Mouse (Mus musculus) embryonic facial prominence, embryonic 14.5 days (tissue): ENCODE measurements at regions not wholly inside any gene's neighbourhood (a gene's known extent, or its start where the extent isn't known, plus 50 kb on each side); places are given as distances from the start of the nearest gene placed in this dataset.

Source experiments
- ATAC-seq: fragments of 200-750 bp; cut with Nextera tagmentation; 2 replicates; pipeline ENCODE4 v1.8.0; 2017; ENCODE audit warnings: low read depth, moderate number of reproducible peaks, moderate TSS enrichment
- DNase-seq: peaks from one replicate; pipeline ENCODE4 v3.0.0-alpha.2; 2015; ENCODE audit warnings: low spot score
- H3K27ac ChIP-seq: fragments of 300-500 bp; sonication (generic); replicated peaks from 2 replicates; pipeline ENCODE4 v1.5.1; 2014; ENCODE audit warnings: low read depth, mild to moderate bottlenecking, low read length, moderate library complexity
- H3K27me3 ChIP-seq: fragments of 300-500 bp; sonication (generic); replicated peaks from 2 replicates; pipeline ENCODE4 v1.6.1; 2014; ENCODE audit warnings: low read length; ENCODE audit not compliant: control insufficient read depth, insufficient read depth
- H3K36me3 ChIP-seq: fragments of 300-500 bp; sonication (generic); 2 replicates; pipeline ENCODE4 v1.6.1; 2014; ENCODE audit warnings: low read length, mixed read lengths; ENCODE audit not compliant: control insufficient read depth, insufficient read depth
- H3K4me1 ChIP-seq: fragments of 300-500 bp; sonication (generic); 2 replicates; pipeline ENCODE4 v1.6.1; 2014; ENCODE audit warnings: antibody characterized with exemption, low read length; ENCODE audit not compliant: control insufficient read depth, insufficient read depth
- H3K4me2 ChIP-seq: fragments of 300-500 bp; sonication (generic); 2 replicates; pipeline ENCODE4 v1.6.1; 2014; ENCODE audit warnings: low read depth, mild to moderate bottlenecking, low read length, moderate library complexity, mixed read lengths
- H3K4me3 ChIP-seq: fragments of 300-500 bp; sonication (generic); 2 replicates; pipeline ENCODE4 v1.5.1; 2014; ENCODE audit warnings: low read depth, mild to moderate bottlenecking, low read length
- H3K9ac ChIP-seq: fragments of 300-500 bp; sonication (generic); 2 replicates; pipeline ENCODE4 v1.6.1; 2014; ENCODE audit warnings: low read depth, mild to moderate bottlenecking, low read length, moderate library complexity, mixed read lengths
- H3K9me3 ChIP-seq: fragments of 300-500 bp; sonication (generic); 2 replicates; pipeline ENCODE4 v1.6.1; 2016; ENCODE audit warnings: low read length; ENCODE audit not compliant: control insufficient read depth
- whole genome bisulfite sequencing: fragments of 180-500 bp; shearing (Covaris S2); extraction: QIAGEN DNeasy Blood & Tissue Kit; methylation state at CpG from one replicate; pipeline ENCODE4 v1.1.7; 2014; 5-methylcytosine and 5-hydroxymethylcytosine counted together

- Histone ChIP-seq H3K36me3 (no peaks in the 10 kb centered on the region), H3K27me3 (peaks cover 6% of the 10 kb centered on the region; the same call in 1 of the 2 replicates), H3K4me2 (peak overlapping the region; percentile 70; the same call in 1 of the 2 replicates), H3K9ac (no peak overlapping the region), H3K4me1 (peaks cover 21% of the 10 kb centered on the region), H3K27ac (peak overlapping the region; percentile 46), H3K9me3 (no peaks in the 10 kb centered on the region), H3K4me3 (no peak overlapping the region)
- WGBS: 20% methylated on average over 8 of the region's 8 CpGs
- DNase-seq: peak; percentile 29
- ATAC-seq: no peak
Measured at GRCm38 (mm10) chr7:37362879-37363278, 410.6 kb downstream of the Zfp536 start.

GRCm38 (mm10) chr7:37363629-37364175 is 409.7 kb downstream of the Zfp536 start:
- H3K27me3 ChIP-seq: peaks cover 6% of the 10 kb centered on the region; the same call in 1 of the 2 replicates
- 6% methylated on average over 10 of the region's 10 CpGs for WGBS
- H3K27ac ChIP-seq: peak overlapping the region; percentile 46; the same call in 1 of the 2 replicates
- no peaks in the 10 kb centered on the region for H3K36me3 ChIP-seq
- ATAC-seq (peak; percentile 42; the same call in 1 of the 2 replicates), DNase-seq (peak; percentile 74)
- H3K4me1 ChIP-seq: peaks cover 21% of the 10 kb centered on the region
- no peak overlapping the region for H3K9ac ChIP-seq
- H3K4me3 ChIP-seq: no peak overlapping the region
- peak overlapping the region; percentile 31 for H3K4me2 ChIP-seq
- H3K9me3 ChIP-seq: no peaks in the 10 kb centered on the region

GRCm38 (mm10) chr7:37364221-37364620 is 409.2 kb downstream of the Zfp536 start:
- H3K36me3 ChIP-seq: no peaks in the 10 kb centered on the region
- H3K27ac ChIP-seq: no peak overlapping the region
- peak overlapping the region; percentile 31; the same call in 1 of the 2 replicates for H3K4me2 ChIP-seq
- H3K9me3 ChIP-seq: no peaks in the 10 kb centered on the region
- H3K9ac ChIP-seq: no peak overlapping the region
- ATAC-seq (peak; percentile 69), DNase-seq (peak; percentile 86)
- 21% methylated on average over 9 of the region's 9 CpGs for WGBS
- H3K4me3 ChIP-seq: no peak overlapping the region
- peaks cover 21% of the 10 kb centered on the region for H3K4me1 ChIP-seq
- H3K27me3 ChIP-seq: peaks cover 6% of the 10 kb centered on the region; the same call in 1 of the 2 replicates

- no peak overlapping the region for H3K9ac ChIP-seq
- H3K4me1 ChIP-seq: peaks cover 21% of the 10 kb centered on the region
- H3K27me3 ChIP-seq: 0 out of 2 replicates have a peak, but pooled peaks cover 1% of the 10 kb centered on the region
- H3K4me3 ChIP-seq: no peak overlapping the region
- no peak overlapping the region for H3K4me2 ChIP-seq
- H3K9me3 ChIP-seq: no peaks in the 10 kb centered on the region
- 85% methylated on average over 19 of the region's 19 CpGs for WGBS
- H3K36me3 ChIP-seq: no peaks in the 10 kb centered on the region
- ATAC-seq (no peak), DNase-seq (no peak)
- H3K27ac ChIP-seq: no peak overlapping the region
Measured at GRCm38 (mm10) chr7:37366006-37366405, 407.4 kb downstream of the Zfp536 start.

GRCm38 (mm10) chr7:37369698-37370097 is 403.7 kb downstream of the Zfp536 start:
- H3K9me3 ChIP-seq: no peaks in the 10 kb centered on the region
- H3K27me3 ChIP-seq: 0 out of 2 replicates have a peak, but pooled peaks cover 5% of the 10 kb centered on the region
- H3K27ac ChIP-seq: no peak overlapping the region
- ATAC-seq (no peak), DNase-seq (peak; percentile 50)
- WGBS: 45% methylated on average over 4 of the region's 4 CpGs
- no peak overlapping the region for H3K4me3 ChIP-seq
- no peak overlapping the region for H3K9ac ChIP-seq
- H3K4me2 ChIP-seq: no peak overlapping the region
- no peaks in the 10 kb centered on the region for H3K4me1 ChIP-seq
- H3K36me3 ChIP-seq: no peaks in the 10 kb centered on the region

GRCm38 (mm10) chr7:37373864-37374263 is 399.6 kb downstream of the Zfp536 start:
- no peaks in the 10 kb centered on the region for H3K36me3 ChIP-seq
- peak overlapping the region; percentile 44 for H3K4me2 ChIP-seq
- no peak overlapping the region for H3K9ac ChIP-seq
- H3K9me3 ChIP-seq: no peaks in the 10 kb centered on the region
- ATAC-seq: peak; percentile 54; the same call in 1 of the 2 replicates
- peak; percentile 83 for DNase-seq
- 9% methylated on average over 11 of the region's 11 CpGs for WGBS
- H3K27ac ChIP-seq: no peak overlapping the region
- H3K27me3 ChIP-seq: peaks cover 9% of the 10 kb centered on the region; the same call in 1 of the 2 replicates
- peak overlapping the region; percentile 18; the same call in 1 of the 2 replicates for H3K4me3 ChIP-seq
- peaks cover 13% of the 10 kb centered on the region; the same call in 1 of the 2 replicates for H3K4me1 ChIP-seq

- 31% methylated on average over 9 of the region's 9 CpGs for WGBS
- DNase-seq (no peak), ATAC-seq (no peak)
- Histone ChIP-seq H3K27me3 (peaks cover 9% of the 10 kb centered on the region; the same call in 1 of the 2 replicates), H3K27ac (no peak overlapping the region), H3K4me2 (peak overlapping the region; percentile 21; the same call in 1 of the 2 replicates), H3K36me3 (no peaks in the 10 kb centered on the region), H3K4me1 (peaks cover 13% of the 10 kb centered on the region; the same call in 1 of the 2 replicates), H3K4me3 (no peak overlapping the region), H3K9me3 (no peaks in the 10 kb centered on the region), H3K9ac (no peak overlapping the region)
Measured at GRCm38 (mm10) chr7:37375044-37375443, 398.4 kb downstream of the Zfp536 start.

- Histone ChIP-seq H3K4me2 (no peak overlapping the region), H3K4me1 (peaks cover 13% of the 10 kb centered on the region; the same call in 1 of the 2 replicates), H3K27ac (no peak overlapping the region), H3K9ac (no peak overlapping the region), H3K36me3 (no peaks in the 10 kb centered on the region), H3K4me3 (no peak overlapping the region), H3K9me3 (no peaks in the 10 kb centered on the region), H3K27me3 (peaks cover 9% of the 10 kb centered on the region; the same call in 1 of the 2 replicates)
- WGBS: 29% methylated on average over 11 of the region's 11 CpGs
- DNase-seq (no peak), ATAC-seq (no peak)
Measured at GRCm38 (mm10) chr7:37375591-37375990, 397.9 kb downstream of the Zfp536 start.

- Histone ChIP-seq H3K4me1 (peaks cover 13% of the 10 kb centered on the region; the same call in 1 of the 2 replicates), H3K4me3 (no peak overlapping the region), H3K36me3 (no peaks in the 10 kb centered on the region), H3K4me2 (no peak overlapping the region), H3K9me3 (no peaks in the 10 kb centered on the region), H3K27me3 (peaks cover 9% of the 10 kb centered on the region; the same call in 1 of the 2 replicates), H3K27ac (no peak overlapping the region), H3K9ac (no peak overlapping the region)
- peak; percentile 40 for DNase-seq
- WGBS: 5% methylated on average over 6 of the region's 6 CpGs
- ATAC-seq: no peak
Measured at GRCm38 (mm10) chr7:37376207-37376606, 397.2 kb downstream of the Zfp536 start.
